Mouse (Mus musculus) fibroblast of lung, adult 2 months (primary cell): ENCODE data around the gene Kifc1.

Experiments used
- DNase-seq: peaks from one replicate; pipeline ENCODE4 v3.0.0-alpha.2; 2011; ENCODE audit warnings: low read depth

The Kifc1 gene

GRCm38 (mm10) chr17:33890533-33891059 is at the start of gene Kifc1:
Kifc1 (minus strand) TSS chr17:33890661.
- peak; percentile 97 for DNase-seq

- no peak for DNase-seq
Observed at GRCm38 (mm10) chr17:33938783-33939182, 48.3 kb upstream of the Kifc1 start.

GRCm38 (mm10) chr17:33936993-33937392 is 46.5 kb upstream of the Kifc1 start:
- DNase-seq: no peak

GRCm38 (mm10) chr17:33935422-33936055 is 45.1 kb upstream of the Kifc1 start:
- DNase-seq: no peak

GRCm38 (mm10) chr17:33932970-33933369 is 42.5 kb upstream of the Kifc1 start:
- DNase-seq: no peak

- no peak for DNase-seq
Observed at GRCm38 (mm10) chr17:33932448-33932847, 42.0 kb upstream of the Kifc1 start.

- no peak for DNase-seq
Observed at GRCm38 (mm10) chr17:33931947-33932346, 41.5 kb upstream of the Kifc1 start.

GRCm38 (mm10) chr17:33931159-33931866 is 40.9 kb upstream of the Kifc1 start:
- DNase-seq: no peak

GRCm38 (mm10) chr17:33930280-33931158 is 40.1 kb upstream of the Kifc1 start:
- DNase-seq: no peak

GRCm38 (mm10) chr17:33929371-33930279 is 39.2 kb upstream of the Kifc1 start, which contains the start of gene Rgl2:
Rgl2 (plus strand) TSS chr17:33929543.
- DNase-seq: no peak

GRCm38 (mm10) chr17:33928251-33928947 is 37.9 kb upstream of the Kifc1 start:
- no peak for DNase-seq

- DNase-seq: no peak
Observed at GRCm38 (mm10) chr17:33926207-33926932, 35.9 kb upstream of the Kifc1 start.

GRCm38 (mm10) chr17:33925406-33926116 is 35.1 kb upstream of the Kifc1 start:
- no peak for DNase-seq

GRCm38 (mm10) chr17:33924577-33925283 is 34.3 kb upstream of the Kifc1 start:
- DNase-seq: no peak

GRCm38 (mm10) chr17:33921361-33921760 is 30.9 kb upstream of the Kifc1 start:
- DNase-seq: no peak

GRCm38 (mm10) chr17:33920282-33921097 is 30.0 kb upstream of the Kifc1 start:
- DNase-seq: peak; percentile 64

GRCm38 (mm10) chr17:33919351-33920281 is 29.2 kb upstream of the Kifc1 start:
- DNase-seq: peak; percentile 78
